Mouse (Mus musculus) layer of hippocampus, adult 11-12 months (tissue): ENCODE results near the gene Mcrs1.
"Not testable (repeated sequence)": the region's sequence is repeated elsewhere in the genome, so short reads cannot be mapped to it uniquely, and the experiment has no call there.

Experiments used
- DNase-seq: peaks from one replicate; pipeline ENCODE4 v3.0.0; 2022; ENCODE audit warnings: low spot score

Mcrs1 gene

GRCm38 (mm10) chr15:99249938-99250337, 1.8 kb downstream of the Mcrs1 start:
- no peak for DNase-seq

GRCm38 (mm10) chr15:99248972-99249371, 2.8 kb downstream of the Mcrs1 start:
- DNase-seq, result peak; percentile 74

GRCm38 (mm10) chr15:99246736-99247135, 5.0 kb downstream of the Mcrs1 start:
- DNase-seq, result not testable (repeated sequence)

GRCm38 (mm10) chr15:99242045-99242444, 9.7 kb downstream of the Mcrs1 start:
- DNase-seq, result no peak

- DNase-seq, result no peak
Observed at GRCm38 (mm10) chr15:99241249-99241648, 10.5 kb downstream of the Mcrs1 start.

- no peak for DNase-seq
Observed at GRCm38 (mm10) chr15:99240129-99240528, 11.6 kb downstream of the Mcrs1 start.

GRCm38 (mm10) chr15:99238006-99238405, 13.8 kb downstream of the Mcrs1 start:
- no peak for DNase-seq

- no peak for DNase-seq
Observed at GRCm38 (mm10) chr15:99234326-99235010, 17.3 kb downstream of the Mcrs1 start.

GRCm38 (mm10) chr15:99233719-99234118, 18.0 kb downstream of the Mcrs1 start:
- no peak for DNase-seq

- no peak for DNase-seq
Observed at GRCm38 (mm10) chr15:99231998-99232397, 19.8 kb downstream of the Mcrs1 start.

- DNase-seq, result no peak
Observed at GRCm38 (mm10) chr15:99226090-99226489, 25.7 kb downstream of the Mcrs1 start.

- peak; percentile 75 for DNase-seq
Observed at GRCm38 (mm10) chr15:99225081-99225810, 26.5 kb downstream of the Mcrs1 start.

- DNase-seq, result peak; percentile 75
Observed at GRCm38 (mm10) chr15:99224208-99224911, 27.4 kb downstream of the Mcrs1 start, which contains the start of gene Kcnh3. Gene Kcnh3 (plus strand): TSS chr15:99224861.

- peak; percentile 58 for DNase-seq
Observed at GRCm38 (mm10) chr15:99223585-99224207, 28.1 kb downstream of the Mcrs1 start.

- no peak for DNase-seq
Observed at GRCm38 (mm10) chr15:99222794-99223584, 28.8 kb downstream of the Mcrs1 start.

- DNase-seq, result no peak
Observed at GRCm38 (mm10) chr15:99221315-99221952, 30.3 kb downstream of the Mcrs1 start.

- DNase-seq, result no peak
Observed at GRCm38 (mm10) chr15:99217630-99218029, 34.1 kb downstream of the Mcrs1 start.

GRCm38 (mm10) chr15:99215741-99216463, 35.9 kb downstream of the Mcrs1 start:
- DNase-seq, result no peak

- DNase-seq, result no peak
Observed at GRCm38 (mm10) chr15:99214941-99215340, 36.8 kb downstream of the Mcrs1 start.

GRCm38 (mm10) chr15:99213183-99213582, 38.6 kb downstream of the Mcrs1 start:
- no peak for DNase-seq
